Mouse (Mus musculus) thymus, adult 2 months (tissue): ENCODE data around the gene Stx2. TPM values are rescaled to one million over a fixed set of nuclear protein-coding genes. Genes with fewer than 3 reads are reported as not detected.

Experiments used
- DNase-seq: peaks from one replicate; pipeline ENCODE4 v3.0.0; 2021
- H3K27ac ChIP-seq: fragments of 200-500 bp; 2 replicates; pipeline ENCODE4 v1.5.1; 2012; ENCODE audit warnings: low read length, control low read depth; ENCODE audit not compliant: control insufficient read depth, insufficient read depth
- H3K27me3 ChIP-seq: fragments of 200-500 bp; 2 replicates; pipeline ENCODE4 v1.6.1; 2012; ENCODE audit warnings: mild to moderate bottlenecking, low read length, moderate library complexity, mixed read lengths; ENCODE audit not compliant: control insufficient read depth, insufficient read depth
- H3K36me3 ChIP-seq: fragments of 200-500 bp; 2 replicates; pipeline ENCODE4 v1.6.1; 2012; ENCODE audit warnings: mild to moderate bottlenecking, low read length, moderate library complexity; ENCODE audit not compliant: control insufficient read depth, insufficient read depth
- H3K4me1 ChIP-seq: fragments of 200-500 bp; replicated peaks from 2 replicates; pipeline ENCODE4 v1.6.1; 2012; ENCODE audit warnings: low read length; ENCODE audit not compliant: control insufficient read depth, insufficient read depth
- H3K4me3 ChIP-seq: fragments of 200-500 bp; 2 replicates; pipeline ENCODE4 v1.5.1; 2012; ENCODE audit warnings: mild to moderate bottlenecking, low read length, control low read depth, moderate library complexity; ENCODE audit not compliant: control insufficient read depth, insufficient read depth
- CTCF ChIP-seq: fragments of 200-500 bp; IDR thresholded peaks from 2 replicates; pipeline ENCODE4 v1.5.1; 2012; ENCODE audit warnings: mild to moderate bottlenecking, control low read depth, low read length, moderate library complexity, borderline replicate concordance; ENCODE audit not compliant: control insufficient read depth, poor library complexity, insufficient read depth; ENCODE audit errors: extremely low read depth
- POLR2A ChIP-seq: fragments of 200-500 bp; IDR thresholded peaks from 2 replicates; pipeline ENCODE4 v1.6.1; 2012; ENCODE audit warnings: mild to moderate bottlenecking, low read length, control low read depth, moderate library complexity; ENCODE audit not compliant: control insufficient read depth, poor library complexity, insufficient read depth; ENCODE audit errors: extremely low read depth
- WGBS: fragments of 180-500 bp; shearing (Covaris S2); methylation state at CpG from one replicate; pipeline ENCODE4 v1.1.7; 2018; 5-methylcytosine and 5-hydroxymethylcytosine counted together
- polyA plus RNA-seq: library from polyadenylated mRNA; depleted of rRNA; stranded (reverse); fragments of >200 nt; gene quantifications from 2 replicates; pipeline ENCODE4 v1.2.3, GENCODE M21; 2012

The Stx2 gene
- polyA plus RNA-seq, 1 experiment, result 27.2 TPM

DNA sequence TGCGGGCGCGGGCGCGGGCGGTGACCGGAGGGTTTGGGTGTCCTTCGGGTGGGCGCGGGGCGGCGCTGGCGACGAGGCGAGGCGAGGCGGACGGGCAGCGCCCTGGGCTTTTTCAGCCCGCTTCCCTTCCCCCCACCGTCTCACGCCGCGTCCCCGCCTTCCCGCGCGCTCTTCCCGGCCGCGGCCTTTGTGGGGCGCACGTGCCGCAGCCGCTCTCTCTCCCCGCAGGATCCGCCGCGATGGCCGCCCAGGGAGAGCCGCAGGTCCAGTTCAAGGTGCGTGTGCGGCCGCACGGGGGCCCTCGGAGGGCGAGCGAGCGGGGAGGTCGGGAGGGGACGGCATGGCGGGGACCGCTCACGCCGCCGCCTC, 11.9 kb upstream of the Stx2 start:
- no peak overlapping the region for H3K27ac ChIP-seq
- H3K27me3 ChIP-seq, result no peaks in the 10 kb centered on the region
- TF ChIP-seq CTCF, result no peak
- no peak for TF ChIP-seq POLR2A
- peaks cover 13% of the 10 kb centered on the region; the same call in 1 of the 2 replicates for H3K4me1 ChIP-seq
- H3K4me3 ChIP-seq, result peak overlapping the region; percentile 83
- no peaks in the 10 kb centered on the region for H3K36me3 ChIP-seq
- under 1% methylated on average over 56 of the region's 56 CpGs for WGBS
- no peak for DNase-seq

DNA sequence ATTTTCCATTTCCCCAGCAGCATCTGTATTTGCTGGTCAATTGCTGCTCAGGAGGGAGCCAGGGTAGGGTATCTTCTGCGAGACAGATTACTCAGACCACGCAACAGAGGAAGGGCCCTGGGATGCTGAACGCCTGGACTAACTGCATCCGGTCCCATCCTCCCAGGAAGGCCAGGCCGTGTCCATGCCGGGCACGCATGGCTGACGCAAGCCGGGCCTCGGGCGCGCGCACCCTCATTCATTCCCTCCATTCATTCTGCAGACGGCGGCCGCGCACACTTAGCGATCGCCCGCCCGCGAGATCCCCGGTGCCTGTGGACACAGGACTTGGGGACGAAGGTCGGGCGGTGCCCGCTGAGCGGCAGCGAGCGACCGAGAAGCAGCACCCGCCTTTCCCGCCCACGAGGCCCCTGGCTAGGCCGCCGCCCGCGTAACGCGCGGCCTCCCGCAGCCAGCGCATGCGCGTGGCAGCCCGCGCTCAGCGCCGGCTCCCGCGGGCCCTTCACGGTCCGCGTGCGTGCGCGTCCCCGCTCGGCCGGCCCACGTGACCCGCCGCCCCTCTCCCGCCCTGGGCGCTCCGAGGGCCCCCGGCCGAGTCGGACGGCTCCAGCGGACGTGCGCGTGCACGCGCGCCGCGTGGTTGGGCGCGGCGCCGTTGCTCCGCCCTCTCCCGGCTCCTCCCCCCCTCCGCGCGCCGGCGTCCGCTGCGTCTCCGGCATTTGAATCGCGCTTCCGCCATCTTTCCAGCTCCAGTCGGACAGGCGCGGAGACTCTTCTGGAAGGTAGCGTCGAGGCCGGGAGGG, 11.3 kb upstream of the Stx2 start, which contains the start of gene Ran:
Ran (plus strand) TSS at position 573 of the 803 bp plus-strand sequence.
- Histone ChIP-seq H3K4me3 (peak within 1 kb of the TSS; percentile 83), H3K27ac (peak within 1 kb of the TSS; percentile 1; the same call in 1 of the 2 replicates), H3K36me3 (no peaks in the 10 kb centered on the region), H3K27me3 (no peaks in the 10 kb centered on the region), H3K4me1 (peaks cover 13% of the 10 kb centered on the region; the same call in 1 of the 2 replicates)
- WGBS, result 1% methylated on average over 102 of the region's 102 CpGs
- DNase-seq, result peak; percentile 95
- TF ChIP-seq POLR2A, result peak; percentile 81
- no peak for TF ChIP-seq CTCF

DNA sequence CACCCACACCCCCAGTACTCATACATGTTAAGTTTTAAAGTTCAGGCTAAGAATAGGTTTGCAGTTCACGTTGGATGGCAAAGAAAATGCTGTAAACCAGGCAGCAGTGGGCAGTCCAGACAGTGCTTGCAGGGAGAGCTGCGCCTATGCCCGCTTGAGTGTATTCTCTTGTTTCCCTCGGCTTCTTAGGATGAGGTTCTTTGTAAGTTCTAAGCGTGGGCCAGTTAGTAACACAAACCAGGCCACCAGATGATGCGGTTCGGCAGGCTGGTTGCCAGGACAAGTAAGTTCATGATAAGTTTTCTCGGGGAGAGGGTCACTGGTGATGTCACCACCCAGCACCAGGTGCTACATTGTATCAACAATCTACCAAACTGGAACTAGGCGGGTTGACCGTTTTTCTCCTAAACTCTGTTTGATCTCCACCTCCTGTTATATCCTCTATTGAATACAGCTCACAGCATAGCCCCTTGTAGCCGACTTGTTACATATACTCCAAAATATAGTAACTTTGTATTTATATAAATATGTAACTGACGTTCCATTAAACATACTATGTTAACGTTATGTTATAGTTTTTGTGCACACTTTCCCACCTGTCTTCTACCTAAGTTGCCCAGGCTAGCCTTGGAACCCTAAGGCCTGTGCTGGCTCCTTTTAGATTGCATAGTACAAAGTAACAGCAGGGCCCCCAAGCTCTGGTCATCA, 10.6 kb upstream of the Stx2 start:
- peaks cover 13% of the 10 kb centered on the region; the same call in 1 of the 2 replicates for H3K4me1 ChIP-seq
- H3K4me3 ChIP-seq, result peak overlapping the region; percentile 55
- peak overlapping the region; percentile 1; the same call in 1 of the 2 replicates for H3K27ac ChIP-seq
- no peaks in the 10 kb centered on the region for H3K27me3 ChIP-seq
- 95% methylated on average over 13 of the region's 13 CpGs for WGBS
- DNase-seq, result no peak
- H3K36me3 ChIP-seq, result no peaks in the 10 kb centered on the region
- no peak for TF ChIP-seq CTCF
- TF ChIP-seq POLR2A, result no peak

DNA sequence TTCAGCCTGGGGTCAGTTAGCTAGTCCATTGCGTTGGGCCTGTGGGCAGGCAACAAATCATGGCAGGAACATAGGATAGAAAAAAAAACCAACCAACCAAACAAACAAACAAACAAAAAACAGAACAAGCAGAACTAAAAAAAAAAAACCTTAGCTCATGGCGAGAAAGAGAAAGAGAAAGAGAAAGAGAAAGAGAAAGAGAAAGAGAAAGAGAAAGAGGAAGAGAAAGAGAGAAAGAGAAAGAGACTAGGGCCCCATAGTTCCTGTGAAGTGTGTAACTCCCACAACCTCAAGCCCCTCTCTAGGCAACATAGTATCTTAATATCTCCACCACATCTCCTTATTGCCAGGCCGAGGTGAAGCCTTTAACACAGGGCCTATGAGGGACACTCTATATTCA, 8.0 kb upstream of the Stx2 start:
- no peak for TF ChIP-seq CTCF
- no peak for TF ChIP-seq POLR2A
- Histone ChIP-seq H3K27me3 (no peaks in the 10 kb centered on the region), H3K27ac (no peak overlapping the region), H3K36me3 (no peaks in the 10 kb centered on the region), H3K4me1 (peaks cover 13% of the 10 kb centered on the region; the same call in 1 of the 2 replicates), H3K4me3 (no peak overlapping the region)
- WGBS, result 75% methylated on average over 3 of the region's 3 CpGs
- no peak for DNase-seq

DNA sequence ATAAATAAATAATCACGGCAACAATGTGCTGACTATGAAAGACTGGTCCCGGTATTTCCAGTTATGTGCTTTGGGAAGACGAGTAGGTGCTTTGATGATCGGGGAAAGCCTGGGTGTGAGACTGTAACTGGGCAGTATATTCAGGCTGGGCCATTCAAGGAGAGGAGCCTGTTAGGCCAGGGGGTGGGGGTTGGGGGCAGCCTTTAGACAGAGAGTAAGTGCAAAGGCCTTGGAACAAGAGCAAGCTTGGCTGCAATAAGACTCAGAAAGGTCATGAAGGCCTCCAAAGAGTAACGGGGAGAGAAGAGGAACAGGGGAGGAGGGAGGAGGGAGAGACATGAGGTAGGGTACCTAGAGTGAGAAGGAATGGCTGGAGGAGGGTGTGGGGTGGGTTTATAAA, 7.2 kb upstream of the Stx2 start:
- H3K27me3 ChIP-seq, result no peaks in the 10 kb centered on the region
- no peaks in the 10 kb centered on the region for H3K36me3 ChIP-seq
- no peak for TF ChIP-seq POLR2A
- TF ChIP-seq CTCF, result no peak
- no peak overlapping the region for H3K4me3 ChIP-seq
- peaks cover 6% of the 10 kb centered on the region; the same call in 1 of the 2 replicates for H3K4me1 ChIP-seq
- DNase-seq, result no peak
- WGBS, result 97% methylated on average over 5 of the region's 5 CpGs
- no peak overlapping the region for H3K27ac ChIP-seq

DNA sequence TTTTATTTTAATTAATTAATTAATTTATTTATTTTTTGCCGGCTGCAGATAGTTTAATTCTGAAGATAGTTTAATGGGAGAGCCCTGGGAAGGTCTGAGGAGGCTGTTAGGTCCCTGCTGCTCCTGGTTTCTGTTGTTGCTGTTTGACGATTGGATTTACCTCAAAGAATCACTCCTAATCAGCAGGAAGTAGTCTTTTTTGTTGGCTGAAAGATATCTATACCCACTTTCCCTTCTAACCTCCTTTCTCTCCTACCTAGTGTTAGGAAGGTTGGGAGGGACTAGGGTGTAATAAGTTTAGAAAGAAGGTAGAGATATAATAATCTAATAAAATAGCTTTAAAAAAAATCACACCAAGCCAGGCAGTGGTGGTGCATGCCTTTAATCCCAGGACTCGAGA, 6.6 kb upstream of the Stx2 start:
- Histone ChIP-seq H3K4me3 (no peak overlapping the region), H3K27me3 (no peaks in the 10 kb centered on the region), H3K4me1 (peaks cover 6% of the 10 kb centered on the region; the same call in 1 of the 2 replicates), H3K27ac (no peak overlapping the region), H3K36me3 (no peaks in the 10 kb centered on the region)
- no peak for TF ChIP-seq CTCF
- TF ChIP-seq POLR2A, result no peak
- 86% methylated on average over 3 of the region's 3 CpGs for WGBS
- DNase-seq, result no peak

DNA sequence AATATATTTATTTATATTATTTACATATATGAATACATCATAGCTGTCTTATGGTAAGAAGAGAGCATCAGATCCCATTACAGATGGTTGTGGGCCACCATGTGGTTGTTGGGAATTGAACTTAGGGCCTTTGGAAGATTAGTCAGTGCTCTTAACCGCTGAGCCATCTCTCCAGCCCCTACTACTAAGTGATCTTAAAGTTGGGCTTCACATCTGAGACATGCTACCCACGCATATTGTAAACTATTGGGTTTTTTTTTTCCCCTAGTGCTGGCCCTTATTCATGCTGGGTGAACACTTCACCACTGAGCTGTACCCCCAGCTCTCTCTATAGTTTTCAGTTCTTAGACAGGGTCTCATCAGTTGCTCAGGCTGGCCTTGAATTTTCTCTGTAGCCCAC, 2.6 kb upstream of the Stx2 start:
- H3K4me1 ChIP-seq, result peaks cover 11% of the 10 kb centered on the region
- H3K4me3 ChIP-seq, result no peak overlapping the region
- no peaks in the 10 kb centered on the region for H3K27me3 ChIP-seq
- 96% methylated on average over 2 of the region's 2 CpGs for WGBS
- H3K27ac ChIP-seq, result no peak overlapping the region
- DNase-seq, result no peak
- H3K36me3 ChIP-seq, result no peaks in the 10 kb centered on the region
- TF ChIP-seq CTCF (no peak), POLR2A (no peak)
